Mouse (Mus musculus) cerebellum, postnatal 10 days (tissue): ENCODE data around the gene Dapk2.

ENCODE experiments used
- DNase-seq, 2 experiments: peaks; one replicate each; pipeline ENCODE4 v3.0.0; 2021; ENCODE audit warnings: mixed read lengths in 2 of 2

Dapk2 gene

DNA sequence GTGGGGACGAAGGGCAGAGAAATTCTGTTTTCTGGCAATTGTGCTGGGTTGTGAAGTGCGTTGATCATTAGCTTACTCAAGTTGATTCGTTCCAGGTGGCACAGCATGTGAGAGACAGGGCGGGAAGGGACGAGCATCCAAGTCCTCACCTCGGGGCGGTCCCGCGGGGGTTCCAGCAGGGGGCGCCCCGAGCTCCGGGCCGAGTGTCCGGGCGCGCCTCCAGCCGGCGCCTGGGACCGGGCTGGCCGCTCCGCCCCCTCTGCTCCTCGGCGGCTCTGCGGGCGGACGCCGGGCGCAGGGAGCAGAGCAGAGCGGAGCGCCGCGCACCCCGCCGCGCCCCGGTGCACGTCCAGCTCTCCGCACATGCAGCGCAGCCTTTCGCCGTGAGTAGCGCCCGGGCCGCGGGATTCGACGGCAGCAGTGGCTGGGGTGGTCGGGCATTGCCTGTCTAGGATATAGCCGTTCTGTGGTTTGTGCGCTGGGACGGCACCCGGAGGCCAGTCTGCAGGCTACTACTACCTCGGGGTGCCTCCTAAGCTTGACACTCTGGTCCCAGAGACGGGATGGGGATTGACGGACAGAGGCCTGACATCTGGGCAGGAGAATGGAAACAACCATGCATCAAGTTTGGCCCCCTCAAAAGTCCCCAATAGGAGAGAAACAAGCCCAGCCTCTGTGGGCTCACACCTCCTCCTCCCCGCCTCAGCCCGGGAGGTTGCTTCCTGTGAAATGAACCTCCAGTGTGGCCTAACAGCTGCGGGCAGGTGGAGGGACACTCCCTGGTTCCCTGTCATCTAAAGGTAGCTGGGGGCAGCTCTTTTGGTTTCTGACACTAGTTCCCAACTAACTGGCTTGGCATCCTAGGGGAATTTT is at the start of gene Dapk2:
Gene Dapk2 (plus strand): TSS at position 266 of the 873 bp plus-strand sequence.
- DNase-seq: peak; percentile 74 to 78

DNA sequence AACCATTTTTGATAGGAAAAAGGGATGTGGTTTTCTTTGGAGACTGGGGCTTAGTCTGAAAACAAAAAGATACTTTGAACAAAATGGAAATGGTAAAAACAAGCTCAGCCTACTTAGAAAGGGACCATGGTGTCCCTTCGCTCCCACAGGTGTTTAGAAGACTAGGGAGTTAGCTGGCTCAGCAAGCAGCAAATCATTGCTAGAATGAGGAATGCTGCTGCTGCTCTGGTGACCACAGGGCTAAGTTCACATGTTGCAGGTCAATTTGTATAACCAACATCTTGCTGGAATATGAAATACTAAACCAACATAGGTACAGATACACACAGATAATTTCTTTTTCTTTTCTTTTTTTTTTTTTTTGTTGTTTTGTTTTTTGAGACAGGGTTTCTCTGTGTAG is 48.4 kb upstream of the Dapk2 start:
- no peak for DNase-seq

DNA sequence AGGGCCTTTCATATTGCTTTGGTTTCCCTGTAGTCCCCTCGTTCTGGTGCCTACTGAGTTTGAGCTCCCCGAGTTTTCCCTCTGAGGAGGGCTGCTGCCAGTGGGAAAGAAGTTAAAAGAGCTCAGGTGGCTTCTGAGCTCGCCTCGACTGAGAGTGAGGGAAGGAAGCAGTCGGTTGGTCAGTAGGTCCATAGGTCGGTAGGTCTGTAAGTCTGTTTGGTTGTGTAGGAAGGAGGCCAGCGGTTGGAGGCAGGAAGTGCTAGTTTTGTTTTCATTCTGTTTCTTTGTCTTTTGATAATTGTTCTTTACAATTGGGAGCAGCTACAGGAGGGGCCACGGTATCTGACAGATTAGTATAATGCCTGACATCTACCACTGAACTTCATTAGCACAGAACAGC is 47.9 kb upstream of the Dapk2 start:
- DNase-seq: no peak

DNA sequence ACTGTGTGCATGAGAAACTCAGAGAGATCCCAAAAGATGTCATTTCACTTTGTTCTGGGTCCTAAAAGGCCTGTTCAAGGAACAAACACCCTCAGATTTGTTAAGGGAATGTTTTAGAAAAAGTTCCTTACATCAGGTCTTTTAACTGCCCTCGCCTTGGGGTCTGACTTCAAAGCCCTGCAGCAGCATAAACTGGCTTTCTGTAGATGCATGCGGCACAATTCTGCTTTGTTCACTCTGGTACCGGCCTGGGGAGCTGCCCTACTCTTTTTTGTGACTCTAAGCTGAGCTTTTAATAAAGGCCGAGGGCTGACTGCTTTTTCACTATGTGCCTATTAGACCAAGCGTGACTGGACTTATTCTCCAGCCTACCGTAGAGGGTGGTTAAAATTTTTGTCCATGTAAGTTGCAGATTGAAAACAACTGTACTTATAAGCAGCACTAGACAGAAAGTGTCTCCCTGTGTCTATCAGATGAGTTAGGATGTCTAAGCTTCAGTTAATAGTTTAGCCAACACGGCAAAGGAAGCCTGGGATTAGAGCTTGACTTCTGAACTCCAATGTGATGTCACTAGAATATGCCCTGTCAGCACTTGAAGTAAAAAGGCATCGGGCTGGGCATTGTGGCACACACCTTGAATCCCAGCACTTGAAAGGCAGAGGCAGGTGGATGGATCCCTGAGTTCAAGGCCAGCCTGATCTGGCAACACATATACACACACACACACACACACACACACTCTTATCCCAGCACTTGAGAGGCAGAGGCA is 47.2 kb upstream of the Dapk2 start:
- DNase-seq: no peak

DNA sequence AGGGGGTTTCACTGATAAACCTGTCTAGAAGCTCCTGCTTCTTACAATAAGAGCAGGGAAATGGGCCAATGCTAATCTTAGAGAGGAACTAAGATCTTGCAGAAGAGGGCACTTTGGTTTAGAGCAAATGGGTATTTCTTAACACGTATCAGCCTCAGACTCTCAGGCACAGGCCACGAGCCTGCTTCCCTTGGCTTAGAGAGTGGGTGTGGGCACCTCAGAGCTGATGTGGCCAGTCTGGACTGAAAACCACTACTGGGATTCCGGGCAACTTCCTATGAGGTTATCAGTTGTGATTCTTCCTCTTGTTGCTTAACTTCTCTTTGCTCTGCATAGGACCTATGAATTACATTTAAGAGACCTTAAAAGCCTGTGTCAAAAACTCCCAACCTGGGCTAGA is 43.7 kb upstream of the Dapk2 start:
- DNase-seq: no peak

DNA sequence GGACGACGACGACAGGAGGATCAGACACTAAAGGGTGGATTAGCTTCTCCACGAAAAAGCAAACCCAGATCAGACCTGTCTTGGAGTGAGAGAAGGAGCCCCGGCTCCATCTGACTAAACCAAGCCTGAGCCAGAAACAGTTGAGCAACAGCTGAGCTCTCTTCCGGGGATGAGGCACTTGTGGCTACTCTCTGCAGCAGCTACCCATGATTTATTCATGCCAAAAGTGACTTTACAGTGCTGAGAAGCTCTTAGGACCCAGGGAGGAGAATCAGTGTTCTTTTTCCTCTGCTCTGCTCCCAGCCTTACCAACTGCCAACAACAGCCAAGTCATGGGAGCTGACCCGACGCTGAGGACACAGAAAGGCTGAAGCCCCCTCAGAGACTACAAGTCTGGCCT is 41.1 kb upstream of the Dapk2 start:
- peak; percentile 31 to 36 for DNase-seq

DNA sequence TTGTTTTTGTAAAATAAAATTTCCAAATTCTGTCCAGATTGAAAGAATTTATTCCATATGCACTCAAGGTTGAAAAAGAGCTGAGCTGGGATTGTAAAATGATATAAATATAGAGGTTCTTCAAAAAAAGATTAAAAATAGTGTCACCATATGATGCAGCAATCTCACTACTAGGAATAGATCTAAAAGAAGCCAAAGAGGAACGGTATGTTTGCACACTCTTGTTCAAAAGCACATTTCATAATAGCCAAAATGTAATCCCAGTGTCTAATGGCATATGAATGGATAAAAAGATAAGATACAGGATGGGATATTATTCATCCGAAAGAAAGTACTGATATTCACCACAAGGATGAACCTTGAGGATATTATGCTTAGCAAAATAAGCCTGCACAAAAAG is 38.5 kb upstream of the Dapk2 start:
- DNase-seq: no peak

DNA sequence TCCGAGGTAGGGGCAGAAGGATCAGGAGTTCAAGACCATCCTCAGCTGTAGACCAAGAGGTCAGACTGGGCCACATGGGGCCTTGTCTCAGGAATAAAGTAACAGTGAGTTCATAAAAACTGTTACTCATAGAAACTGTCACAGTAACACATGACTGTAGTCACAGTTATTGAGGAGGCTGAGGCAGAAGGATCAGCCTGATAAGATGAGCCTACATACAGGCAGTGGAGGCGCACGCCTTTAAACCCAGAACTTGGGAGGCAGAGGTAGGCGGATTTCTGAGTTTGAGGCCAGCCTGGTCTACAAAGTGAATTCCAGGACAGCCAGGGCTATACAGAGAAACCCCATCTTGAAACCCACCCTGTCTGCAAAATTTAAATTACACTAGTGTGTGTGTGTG is 37.9 kb upstream of the Dapk2 start:
- DNase-seq: no peak

DNA sequence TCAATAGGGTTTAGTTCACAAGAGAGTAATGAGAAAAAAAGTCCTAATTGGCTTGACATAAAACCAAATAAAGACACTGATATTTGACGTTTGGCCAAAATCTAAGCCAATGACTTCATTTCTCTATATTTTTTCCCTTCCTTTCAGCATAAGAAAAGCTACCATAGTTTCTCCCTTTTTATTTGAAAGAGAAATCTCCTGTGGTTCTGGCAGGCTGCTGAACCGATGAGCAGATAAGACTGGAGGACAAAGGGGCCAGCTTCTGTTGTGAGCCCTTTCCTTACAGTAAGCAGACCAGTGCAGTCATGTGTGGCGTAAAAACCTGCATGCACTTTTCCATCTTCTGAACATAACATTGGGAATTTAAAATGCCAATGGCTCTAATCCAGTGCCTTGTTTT is 37.1 kb upstream of the Dapk2 start:
- no peak for DNase-seq

DNA sequence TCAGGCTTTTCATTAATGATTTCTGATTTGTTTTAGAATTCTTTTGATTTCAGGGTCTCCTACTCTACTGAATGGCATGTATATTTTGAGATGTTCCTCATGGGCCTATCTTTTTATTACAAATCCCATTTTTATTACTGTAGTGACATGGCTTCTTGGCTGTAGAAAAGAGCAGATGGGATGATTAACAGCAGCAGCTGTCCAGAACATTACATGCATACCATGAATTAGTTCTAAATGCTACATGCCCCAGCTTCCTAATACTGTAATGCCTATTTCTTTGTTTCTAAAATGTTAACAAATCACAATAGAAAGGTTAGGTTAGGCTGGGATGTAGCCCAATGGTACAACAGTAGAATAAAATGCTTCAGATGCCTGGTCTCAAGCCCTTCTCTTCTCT is 36.6 kb upstream of the Dapk2 start:
- DNase-seq: no peak

DNA sequence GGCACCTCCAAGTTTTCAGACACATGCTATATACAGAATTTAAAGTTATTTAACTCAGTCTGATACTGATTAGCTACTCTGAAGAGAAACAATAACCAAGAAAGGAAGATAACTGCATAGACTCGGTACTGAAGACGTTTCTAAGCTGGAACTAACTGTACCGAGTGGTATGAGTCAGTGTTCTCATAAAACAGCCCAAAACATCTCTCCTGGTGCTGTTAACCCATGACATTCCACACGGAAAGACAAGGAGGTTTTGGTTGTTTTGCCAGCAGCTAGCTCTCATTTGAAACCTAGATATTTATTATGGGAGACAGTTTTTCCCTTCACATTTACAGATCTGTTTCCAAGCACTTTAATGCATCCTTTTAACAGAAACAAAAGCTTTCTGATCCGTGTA is 34.4 kb upstream of the Dapk2 start:
- DNase-seq: no peak

DNA sequence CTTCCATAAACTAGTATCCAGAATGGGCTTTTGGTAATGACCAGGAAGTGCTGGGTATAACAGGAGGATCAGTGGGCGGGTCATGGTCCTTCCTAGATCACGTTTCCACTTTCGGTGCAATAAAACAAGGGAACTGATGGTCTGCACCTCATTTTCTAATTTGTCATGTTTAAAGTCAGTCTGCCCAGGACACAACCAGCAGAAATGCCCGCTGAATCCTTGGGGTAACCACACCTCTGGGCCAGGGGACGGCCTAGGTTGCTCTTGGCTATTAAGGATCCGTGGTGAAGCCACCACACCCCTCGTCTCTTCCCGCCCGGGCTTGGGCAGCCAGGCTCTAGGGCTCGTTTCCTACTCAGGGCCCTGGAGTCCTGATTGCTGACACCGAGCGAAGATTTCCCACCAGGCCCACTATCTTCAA is 33.9 kb upstream of the Dapk2 start:
- DNase-seq: no peak

DNA sequence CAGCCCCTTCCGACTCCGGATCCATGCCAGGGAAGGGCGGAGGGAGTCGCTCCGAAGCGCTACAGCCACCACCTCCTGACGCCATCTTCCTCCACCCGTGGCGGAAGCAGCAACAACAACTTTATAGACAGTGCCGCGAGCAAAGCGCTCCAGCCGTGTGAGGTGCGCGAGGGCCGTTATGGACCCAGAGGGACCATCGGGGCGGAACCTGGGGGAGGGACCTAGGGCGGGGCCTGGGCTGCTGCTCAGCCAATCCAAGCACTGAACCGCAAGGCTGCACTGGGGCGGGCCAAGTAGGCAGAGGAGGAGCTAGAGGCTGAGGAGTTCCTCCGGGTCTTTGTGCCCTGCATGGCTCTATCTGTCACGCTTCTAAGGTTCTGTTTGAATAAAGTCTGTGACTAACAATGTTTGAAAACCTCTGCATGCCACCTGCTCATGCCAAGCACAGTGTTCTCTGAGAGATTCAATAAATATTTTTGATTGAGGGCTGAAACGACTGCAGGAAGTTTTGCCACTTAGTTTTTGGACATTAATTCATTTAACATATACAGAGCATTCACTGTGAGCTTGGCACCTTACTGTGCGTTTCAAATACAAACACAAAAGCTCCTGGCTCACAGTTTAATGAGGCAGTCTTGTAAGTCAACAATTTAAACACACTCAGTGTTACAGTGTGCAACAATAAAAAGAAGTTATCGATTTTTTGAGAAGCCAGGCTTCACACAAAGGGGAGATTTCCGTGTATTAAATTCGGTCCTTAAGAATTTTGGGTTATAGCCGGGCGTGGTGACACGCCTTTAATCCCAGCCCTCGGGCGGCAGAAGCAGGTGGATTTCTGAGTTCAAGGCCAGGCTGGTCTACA is 33.1 kb upstream of the Dapk2 start:
- DNase-seq: peak; percentile 97 to 99

DNA sequence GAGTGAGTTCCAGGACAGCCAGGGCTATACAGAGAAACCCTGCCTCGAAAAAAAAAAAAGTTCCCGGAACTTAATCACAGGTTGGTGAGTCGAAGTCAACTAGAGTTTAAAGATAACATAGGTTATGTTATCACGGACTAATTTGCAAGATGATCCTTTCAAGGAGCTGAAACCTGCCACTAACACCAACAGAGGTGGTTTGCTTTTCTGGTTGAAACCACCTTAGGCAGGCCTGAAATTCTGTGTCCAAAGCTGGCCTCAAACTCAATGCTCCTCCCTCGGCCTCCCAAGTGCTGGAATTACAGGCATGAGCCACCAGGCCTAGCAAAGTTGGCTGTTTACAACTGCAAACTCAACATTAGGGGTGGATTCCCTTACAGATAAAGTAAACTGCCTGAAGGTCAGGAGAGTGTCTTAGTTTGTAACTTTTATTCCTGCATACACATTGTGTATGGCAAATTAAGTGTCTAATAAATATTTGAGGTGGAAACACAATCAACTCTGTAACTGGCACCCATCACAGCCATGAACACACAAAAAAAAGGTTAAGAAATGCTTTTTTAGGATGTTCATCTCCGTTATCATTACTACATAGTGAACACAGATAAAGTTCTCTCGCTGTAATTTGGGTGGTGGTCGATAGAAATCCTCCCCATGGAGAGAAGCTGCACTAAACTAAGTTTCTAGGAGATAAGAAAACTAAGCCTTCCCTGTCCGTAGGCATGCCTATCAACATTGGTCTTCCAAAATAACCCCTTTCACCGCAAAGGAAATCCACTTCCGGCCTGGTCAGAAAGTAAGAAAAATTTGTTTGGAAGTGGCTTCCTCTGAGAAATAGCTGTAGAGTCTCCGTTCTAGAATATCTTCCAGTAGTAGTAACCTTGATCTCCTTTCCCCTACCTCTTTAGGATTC is 32.2 kb upstream of the Dapk2 start:
- DNase-seq: no peak

DNA sequence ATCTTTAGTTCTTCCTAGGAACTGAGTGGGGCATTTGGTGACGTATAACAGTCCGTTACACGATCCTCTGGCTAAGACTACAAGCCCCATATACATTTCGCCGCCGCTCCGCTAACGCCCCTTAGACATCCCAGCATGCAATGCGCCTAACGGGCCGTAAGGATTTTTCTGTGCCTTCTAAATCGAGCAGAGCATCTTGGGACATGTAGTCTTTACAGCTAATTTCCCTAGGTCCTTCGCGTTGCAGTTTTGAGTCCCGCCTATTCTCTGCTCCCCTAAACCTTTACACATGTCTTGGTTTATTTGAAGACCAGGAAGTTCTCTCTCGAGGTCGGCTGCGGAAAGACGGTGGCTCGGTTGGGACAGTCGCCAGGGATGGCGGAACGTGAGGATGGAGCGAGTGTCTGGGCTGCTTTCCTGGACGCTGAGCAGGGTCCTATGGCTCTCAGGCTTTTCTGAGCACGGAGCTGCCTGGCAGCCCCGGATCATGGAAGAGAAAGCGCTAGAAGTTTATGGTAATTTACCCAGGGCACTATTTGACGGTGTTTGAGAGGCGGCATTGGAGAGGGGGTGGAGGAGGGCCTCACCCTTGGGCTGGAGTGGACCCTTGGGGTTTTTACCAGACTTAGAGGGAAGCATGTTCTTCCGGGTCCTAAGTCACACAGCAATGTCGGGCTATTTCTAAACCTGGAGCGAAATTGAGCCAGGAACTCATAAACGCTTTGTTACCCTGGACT is 31.4 kb upstream of the Dapk2 start, which contains the start of the genes Snx1 and Ciao2a:
Gene Snx1 (minus strand): TSS at position 132 of the 737 bp plus-strand sequence.
Gene Ciao2a (plus strand): TSS at position 156 of the 737 bp plus-strand sequence.
- DNase-seq: peak; percentile 94 to 97

DNA sequence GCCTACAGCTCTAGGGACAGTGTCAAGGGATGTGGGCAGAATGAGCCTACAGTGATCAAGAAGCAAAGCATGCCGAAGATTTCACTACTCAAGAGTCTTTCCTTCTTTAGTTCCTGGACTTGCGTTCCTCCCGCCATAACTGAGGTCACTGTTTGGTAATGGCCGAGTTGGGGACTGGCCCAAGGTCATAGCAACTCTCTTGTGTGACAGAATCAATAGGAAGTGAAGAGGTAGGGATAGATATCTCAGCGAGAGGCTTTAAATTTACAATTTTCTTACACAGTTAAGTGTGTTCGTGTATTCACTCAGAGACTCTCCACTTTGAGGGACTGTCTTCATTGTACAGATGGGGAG is 30.9 kb upstream of the Dapk2 start:
- DNase-seq: no peak

DNA sequence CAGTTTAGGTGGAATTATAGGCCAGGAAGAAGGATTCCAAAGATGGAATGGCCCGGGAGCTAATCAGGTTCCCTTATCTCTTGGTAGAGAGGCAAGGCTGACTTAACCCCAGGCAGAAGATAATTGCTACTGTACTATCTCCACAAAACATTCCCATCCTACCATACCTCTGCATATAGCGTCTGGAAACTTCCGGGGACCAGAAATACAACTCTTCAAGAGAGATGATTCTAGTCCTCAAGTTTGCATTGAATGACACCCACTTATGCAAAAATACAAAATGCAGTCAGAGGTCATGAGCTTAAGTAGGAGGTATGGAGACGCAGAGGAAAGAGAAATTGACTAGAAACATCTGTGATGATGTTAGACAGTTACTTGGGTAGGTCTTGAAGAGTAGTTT is 30.1 kb upstream of the Dapk2 start:
- no peak for DNase-seq

DNA sequence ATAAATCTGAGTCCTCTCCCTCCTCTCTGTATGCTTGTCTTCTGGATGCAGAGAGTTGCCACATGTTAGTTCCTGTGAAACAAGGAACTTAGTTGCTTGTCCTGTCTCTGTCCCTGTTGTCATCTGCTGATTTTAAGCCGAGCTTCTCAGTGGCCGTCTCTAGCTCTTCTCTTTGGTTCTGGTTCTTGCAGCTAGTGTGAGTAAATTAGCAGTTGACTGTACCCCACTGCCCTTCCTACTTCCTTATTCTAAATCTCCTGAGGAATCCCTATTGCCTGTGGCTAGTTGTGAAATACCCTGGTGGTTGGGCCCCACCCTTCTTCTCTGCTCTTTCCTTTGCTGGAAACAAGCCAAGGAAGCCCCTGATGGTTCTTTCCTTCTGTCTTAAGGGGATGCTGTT is 26.6 kb upstream of the Dapk2 start:
- DNase-seq: no peak

DNA sequence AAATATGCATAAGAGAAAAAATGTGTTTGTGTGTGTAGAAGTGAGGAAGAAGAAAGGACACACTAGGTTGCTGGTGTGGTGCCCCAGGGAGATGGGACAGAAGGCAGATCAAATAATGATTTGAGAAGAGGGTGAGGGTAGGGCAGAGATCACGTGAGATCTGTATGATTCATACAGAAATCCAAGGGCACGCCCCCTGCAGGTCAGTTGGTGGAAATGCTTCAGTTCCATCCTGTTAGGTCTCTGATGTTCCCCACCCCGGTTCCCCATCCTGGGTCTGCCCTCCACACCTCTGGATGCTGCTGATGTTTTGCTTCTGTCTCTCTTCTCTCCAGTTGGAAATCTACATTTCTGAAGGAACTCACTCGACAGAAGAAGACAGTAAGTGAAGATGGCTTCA is 22.1 kb upstream of the Dapk2 start:
- DNase-seq: peak; percentile 17 to 31

DNA sequence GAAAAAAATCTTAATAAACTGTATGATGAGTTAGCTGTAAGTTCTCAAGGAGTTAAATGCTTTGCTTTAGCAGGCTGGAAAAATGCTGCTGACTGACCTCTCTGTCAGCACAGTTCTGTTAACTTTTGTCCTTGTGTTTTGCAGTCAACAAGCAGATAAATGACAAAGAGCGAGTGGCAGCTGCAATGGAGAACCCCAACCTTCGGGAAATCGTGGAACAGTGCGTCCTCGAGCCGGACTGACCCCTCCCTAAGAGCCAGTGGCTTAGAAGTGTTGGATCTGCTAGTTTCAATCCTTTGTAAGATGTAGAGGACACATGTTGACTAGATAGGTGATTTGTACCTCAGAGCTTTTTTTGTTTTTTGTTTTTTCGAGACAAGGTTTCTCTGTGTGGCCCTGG is 19.8 kb upstream of the Dapk2 start:
- DNase-seq: no peak

DNA sequence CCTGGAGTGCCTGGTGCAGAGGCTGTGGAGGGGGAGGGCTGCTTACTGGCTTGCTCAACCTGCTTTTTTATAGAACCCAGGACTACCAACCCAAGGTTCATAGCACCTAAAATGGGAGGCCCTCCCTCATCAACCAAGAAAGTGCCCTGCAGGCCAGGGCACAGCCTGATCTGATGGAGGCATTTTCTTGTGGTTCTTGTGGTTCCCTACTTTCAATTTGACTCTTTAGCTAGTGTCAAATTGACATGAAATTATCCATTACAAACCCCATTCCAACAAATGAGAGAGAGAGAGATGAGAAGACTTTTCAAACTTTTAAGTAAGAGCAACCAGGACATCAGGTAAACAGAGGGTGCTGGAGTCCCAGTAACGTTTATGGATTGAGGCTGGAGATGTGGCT is 15.8 kb upstream of the Dapk2 start:
- no peak for DNase-seq
